Mouse (Mus musculus) kidney, adult 18-20 months (tissue): Measurements from ENCODE around the gene Suco.

Experiments used
- DNase-seq: peaks from one replicate; pipeline ENCODE4 v3.0.0; 2021

The Suco gene

DNA sequence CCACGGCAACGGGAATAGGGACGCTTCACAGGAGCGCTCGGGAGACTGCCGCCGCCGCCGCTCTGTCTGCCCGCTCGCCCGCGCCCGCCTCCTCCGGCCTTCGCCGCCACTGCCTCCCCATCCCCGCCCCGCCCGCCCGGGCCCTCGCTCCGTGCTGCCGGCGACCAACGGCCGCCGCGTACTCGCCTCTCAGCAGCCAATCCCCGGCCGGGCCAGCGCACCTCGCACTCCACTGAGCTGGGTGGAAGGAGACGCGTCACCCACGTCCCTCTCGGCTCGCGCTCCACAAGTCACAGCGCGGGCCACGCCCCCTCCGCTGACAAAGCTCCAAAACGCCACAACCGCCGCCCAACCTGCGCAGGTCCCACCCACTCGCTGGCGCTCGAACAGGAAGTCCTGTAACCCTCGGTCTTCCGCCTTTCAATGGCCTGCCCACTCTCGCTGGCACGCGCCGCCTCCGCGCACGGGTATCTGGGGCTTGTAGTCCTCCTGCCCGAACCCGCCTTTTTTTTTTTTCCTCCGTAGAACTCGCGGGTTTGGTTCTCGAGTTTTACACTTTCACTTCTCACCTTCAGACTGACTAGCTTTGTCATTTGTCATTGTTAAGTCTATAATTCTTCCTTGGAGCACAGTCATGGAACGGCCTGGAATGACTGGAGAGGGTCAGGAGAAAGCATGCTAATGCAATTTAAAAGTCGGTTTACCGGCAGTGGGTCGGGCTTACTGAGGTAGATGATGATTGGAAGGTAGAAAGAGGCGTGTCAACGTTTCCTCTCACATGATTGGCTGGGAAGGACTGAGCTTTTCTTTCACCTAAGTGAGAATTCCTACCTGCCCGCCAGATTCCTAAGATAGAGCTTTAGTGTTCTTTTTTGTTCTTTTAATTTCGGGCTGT is at the start of gene Suco:
Gene Suco, minus strand, starts transcription at position 130 of the 895 bp plus-strand sequence.
- DNase-seq: peak; percentile 99

DNA sequence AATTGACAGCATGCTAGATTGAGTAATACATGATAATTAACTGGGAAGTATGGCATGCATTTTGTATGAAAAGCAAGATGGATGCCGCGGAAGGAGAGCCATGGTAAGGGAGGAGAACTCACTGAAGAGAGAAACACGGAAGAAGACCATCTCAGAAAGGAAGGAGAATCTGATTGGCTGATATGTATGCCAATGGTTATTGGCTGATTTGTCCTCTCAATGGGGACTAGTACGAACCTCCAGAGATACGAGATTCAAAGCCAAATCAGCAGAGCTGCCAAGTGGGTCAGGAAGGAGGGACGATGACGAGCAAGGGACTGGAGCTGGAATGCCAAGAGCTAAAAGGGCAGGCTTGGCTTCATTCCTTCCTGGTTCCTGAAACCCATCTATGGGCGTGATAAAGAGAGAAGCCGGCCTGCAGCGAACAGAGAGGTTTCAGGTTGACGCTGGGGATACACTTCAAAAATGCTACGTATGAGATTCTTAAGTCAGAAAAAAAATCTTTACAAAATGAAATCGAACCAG is 48.9 kb upstream of the Suco start:
- DNase-seq: no peak

DNA sequence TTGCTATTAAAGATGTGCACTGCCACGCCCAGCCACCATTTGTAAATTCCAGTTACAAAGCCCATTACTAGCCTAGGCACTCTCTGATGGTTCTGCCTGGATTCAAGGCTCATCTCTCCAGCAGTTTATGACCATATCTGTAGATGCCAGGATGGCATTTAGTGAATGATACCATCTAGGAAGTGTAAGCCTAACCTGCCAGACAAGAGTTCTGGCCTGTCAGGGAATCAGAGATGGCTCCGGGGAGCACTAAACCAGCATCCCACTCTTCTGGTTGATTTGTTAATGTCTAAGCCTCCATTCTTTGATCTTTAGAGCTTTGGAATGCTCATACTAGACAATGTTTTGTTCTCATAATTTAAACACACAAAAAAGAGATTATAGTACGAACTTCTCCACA is 47.8 kb upstream of the Suco start:
- no peak for DNase-seq

DNA sequence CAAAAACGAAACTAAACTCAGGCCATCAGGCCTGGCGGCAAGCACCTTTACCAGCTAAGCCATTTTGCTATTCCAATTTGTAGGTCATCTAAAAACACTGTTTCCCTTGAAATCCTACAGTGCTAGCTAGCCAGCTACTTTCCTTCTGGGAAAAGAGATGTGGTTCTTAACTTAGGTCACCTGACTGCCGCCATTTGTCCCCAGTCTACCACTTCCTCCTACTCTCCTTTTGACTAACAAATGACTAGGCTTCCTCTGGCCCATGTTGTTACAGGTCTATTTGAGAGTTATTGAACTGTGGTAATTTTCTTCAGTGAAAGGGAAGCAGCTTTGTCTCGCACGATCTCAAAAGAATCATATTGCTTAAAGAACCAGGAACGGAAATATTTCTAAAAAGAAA is 45.4 kb upstream of the Suco start:
- no peak for DNase-seq

DNA sequence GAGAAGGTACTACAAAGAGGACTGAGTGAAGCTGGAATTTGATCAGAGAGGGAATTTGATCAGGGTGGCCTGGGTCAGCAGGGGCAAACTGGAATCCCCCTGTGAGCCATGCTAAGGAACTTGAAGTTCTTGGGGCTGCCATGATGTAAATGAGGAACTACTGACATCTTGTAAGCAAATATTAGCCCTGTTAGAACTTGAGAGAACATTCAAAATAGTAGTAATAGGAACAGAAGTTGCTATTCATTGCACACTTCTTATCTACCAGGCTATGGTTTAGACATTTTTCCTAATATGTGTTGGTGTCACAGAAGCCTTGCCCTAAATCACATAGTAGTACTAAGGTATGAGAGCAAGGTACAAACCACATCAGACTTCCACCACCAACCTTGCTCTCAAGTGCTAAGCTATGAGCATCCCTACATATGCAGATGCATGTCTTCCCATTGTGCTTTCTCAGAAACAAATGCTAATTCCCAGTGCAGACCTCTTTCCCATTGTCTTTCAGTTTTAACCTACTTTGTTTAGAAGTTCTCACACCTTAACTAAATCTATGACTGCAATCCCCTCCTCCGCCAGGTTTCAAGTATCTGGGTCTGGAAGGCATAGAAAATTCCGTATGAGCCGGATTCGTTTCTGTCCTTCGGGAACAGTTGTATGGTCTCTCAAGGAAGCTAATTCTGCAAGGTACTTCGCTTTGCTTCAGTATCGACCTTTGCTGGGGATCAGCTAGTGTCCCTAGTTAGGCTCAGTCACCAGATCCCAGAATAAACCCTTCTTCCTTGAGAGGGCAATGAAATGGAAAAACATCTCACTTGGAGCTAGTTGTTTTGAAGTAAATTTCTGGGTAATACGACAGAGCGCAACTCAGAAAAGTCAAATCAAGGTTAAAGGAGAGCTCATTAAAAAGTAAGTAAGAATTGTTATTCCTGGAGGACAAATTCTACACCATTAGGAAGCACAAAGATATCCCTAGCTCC is 44.3 kb upstream of the Suco start:
- no peak for DNase-seq

DNA sequence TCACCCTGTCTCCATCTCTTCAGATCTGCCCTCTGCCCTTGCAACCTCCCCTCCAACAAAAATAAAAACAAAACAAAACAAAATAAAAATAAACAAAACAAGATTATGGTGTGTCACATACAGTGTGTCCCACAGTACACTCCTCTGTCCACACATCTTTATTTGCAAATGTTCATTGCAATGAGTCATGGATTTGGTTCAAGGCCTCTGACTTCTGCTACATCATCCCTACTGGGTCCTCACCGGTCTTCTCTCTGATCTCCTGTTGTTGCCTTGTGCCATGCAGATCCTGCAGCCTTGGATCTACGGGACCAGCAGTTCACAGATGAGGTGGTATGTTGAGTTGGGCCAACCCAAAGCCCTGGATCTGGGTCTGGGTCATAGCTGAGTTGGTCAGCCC is 43.1 kb upstream of the Suco start:
- no peak for DNase-seq

DNA sequence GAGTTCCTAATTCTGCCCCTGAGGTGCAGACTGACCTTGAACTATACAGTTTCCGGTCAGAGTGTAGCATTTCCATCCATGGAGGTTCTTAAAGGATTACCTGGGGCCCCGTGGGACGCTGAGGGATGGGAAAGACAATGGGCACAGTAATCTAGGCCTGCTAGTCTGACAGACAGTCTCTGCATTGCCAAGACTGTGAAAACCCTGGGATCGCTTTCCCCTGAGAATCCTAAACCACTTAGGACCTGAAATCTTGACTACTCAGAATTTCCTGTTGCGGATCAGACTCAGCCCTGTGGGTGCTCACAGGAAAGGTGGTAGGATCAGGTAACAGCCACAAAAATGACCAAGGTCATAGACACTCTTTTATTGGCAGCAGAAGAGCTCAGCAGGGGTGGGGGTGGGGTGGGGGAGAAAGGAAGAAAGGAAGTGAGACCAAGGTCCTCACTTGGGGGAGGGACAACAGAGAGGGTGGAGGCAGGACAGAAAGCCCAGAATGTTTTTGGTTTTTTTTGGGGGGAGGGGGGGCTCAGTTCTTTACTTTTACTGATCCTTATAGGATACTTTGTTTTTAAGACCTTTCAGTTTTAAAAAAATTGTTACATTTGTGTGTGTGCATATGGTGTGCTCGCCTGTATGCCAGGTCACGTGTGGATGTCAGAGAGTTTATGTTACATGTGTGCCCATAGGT is 42.3 kb upstream of the Suco start:
- no peak for DNase-seq

DNA sequence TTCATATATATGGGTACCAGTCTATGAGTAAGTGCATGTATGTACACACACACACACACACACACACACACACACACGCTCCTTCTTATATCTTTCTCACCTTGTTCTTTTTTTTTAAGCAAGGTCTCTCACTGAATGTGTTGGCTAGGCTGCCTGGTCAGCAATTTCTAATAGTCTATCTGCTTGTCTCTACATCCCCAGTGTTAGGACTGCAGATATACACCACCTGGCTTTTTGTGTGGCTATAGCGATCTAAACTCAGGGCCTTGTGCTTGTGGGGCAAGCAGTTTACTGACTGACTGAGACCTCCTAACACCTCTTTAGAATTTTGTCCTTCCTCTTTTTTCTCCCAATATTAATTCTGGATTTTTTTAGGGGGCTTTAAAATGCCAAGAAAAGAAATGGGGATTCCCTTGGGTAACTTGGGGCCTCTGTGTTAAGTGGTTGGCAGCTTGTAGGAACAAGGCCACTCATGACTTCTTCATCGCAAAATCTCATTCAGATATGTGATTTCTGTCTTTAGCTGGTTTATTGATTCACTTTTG is 41.5 kb upstream of the Suco start:
- no peak for DNase-seq

DNA sequence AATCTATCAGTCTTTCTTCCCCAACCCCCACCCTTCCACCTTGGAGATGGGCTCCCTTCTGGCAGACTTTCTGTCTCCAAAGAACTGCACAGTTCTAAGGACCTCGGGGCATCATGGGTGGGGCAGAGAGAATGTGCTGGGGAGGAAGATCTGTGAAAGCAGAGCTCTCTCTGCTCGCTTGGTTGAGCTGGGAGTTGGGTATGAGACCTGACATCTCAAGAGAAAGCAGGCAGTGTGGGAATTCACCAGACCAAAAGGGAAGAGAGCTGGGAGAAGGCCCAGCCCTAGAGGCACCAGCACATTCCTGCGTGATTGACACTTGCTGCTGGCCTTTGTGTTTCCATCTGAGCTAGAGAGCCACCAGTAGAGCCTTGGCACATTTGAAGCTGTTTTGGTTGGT is 39.6 kb upstream of the Suco start:
- no peak for DNase-seq

DNA sequence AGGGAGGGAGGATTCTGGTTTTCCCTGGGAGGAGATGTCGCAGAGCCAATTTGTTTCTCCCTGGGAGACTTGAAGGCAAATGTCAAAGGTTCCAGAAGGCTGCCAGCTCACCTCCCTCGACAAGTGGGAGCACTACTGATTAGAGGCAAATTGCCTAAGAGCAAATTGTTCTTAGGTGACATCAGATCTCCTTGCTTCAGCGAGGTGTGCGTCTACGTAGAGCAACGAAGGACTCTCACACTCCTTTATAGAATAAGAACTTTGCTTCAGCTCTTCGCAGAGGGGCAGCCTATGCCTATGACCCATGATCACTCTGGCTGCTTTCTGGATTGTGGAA is 37.1 kb upstream of the Suco start:
- DNase-seq: no peak

DNA sequence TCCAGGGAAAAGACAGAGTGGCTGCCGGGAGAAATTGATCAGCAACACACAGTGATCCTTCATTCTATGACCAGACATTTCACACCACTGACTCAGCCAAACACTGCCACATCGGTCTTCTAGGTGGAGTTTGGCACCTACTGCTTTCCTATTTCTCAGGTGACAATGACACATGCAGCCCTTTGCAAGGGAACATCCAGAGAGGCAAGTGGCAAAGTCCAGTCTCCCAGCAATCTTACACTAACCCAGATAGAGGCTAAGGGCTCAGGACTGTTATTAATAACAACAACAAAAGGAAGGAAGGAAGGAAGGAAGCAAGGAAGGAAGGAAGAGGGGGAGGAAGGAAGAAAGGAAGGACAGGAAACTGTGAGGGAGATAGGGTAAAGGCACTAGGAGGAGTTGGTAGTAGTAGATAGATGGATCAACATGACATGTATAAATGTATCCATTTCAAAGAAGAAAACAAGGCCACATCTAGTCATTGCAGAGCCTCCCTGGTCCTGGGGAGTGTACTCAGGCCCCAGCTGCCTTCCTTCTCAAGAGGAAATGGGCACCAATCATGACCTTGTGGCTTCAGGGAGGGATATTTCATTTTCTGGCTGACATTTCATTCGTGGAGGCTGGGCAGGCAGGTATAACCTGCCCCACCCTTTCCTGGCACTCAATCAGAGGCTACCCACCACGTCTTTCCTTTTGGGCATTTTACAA is 36.6 kb upstream of the Suco start:
- no peak for DNase-seq

DNA sequence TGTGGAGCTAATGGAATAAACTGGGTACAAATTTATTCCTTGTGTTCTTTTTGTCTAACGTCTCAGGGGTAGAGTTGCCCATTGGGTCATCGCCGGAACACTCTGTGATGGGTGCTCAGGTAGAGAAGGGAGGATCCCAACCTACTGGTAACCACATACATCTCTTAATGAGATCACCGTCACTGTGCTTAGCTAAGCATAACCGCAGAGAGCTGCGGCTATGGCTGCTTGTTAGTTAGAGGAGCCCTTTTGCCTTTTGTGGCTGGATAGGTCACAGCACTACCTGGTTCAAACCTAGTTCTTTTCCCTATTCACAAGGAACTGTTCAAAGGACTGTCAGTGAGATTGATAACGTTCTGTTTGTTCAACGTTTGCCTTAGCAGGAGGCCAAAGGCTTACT is 32.6 kb upstream of the Suco start:
- DNase-seq: no peak

DNA sequence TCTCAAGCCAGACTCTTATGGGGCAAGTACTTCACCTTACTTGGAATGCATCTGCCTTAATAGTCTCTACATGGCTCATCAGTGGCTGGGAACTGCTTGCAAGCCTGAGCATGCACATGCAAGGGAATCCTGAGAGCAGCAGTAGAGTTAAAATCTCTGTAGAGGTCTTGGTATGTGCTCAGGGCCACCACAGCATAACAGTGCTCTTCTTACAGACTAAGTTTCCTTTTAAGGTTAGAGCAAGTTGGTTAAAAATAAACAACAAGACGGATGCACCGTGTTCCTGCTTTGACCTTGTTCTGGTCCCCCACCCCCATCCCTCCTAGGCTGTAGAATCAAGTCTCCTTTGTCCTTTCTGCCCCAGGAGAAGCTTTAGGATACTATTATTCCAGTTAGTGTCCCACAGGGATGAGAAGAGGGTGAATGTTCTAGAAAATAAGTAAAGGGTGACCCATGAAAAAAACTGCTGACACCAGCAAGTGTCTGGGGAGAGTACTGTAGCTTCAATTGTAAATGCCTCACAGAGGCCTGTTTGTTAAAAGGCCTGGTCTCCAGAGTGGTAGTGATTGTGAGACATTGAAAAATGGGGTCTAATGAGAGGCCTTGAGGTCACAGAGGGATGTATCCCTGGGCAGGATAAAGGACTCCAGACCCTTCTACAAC is 31.4 kb upstream of the Suco start:
- no peak for DNase-seq

DNA sequence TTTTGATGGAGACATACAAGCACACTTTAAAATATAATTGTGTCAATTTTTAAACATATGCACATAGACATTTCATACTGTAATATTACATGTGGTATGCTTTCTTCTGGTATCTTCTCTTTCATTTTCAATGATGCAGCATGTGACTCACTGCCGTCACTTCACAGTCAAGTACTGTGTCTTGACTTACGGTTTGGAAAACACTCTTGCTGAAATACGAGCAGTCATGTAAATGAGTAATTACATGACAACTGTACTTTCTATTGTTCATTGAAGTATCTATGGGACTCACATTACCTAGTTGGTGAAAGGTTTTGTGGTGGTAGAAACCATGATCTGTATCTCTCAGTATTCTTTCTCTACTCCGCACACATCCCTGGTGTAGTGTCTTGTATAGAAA is 30.6 kb upstream of the Suco start:
- DNase-seq: no peak

DNA sequence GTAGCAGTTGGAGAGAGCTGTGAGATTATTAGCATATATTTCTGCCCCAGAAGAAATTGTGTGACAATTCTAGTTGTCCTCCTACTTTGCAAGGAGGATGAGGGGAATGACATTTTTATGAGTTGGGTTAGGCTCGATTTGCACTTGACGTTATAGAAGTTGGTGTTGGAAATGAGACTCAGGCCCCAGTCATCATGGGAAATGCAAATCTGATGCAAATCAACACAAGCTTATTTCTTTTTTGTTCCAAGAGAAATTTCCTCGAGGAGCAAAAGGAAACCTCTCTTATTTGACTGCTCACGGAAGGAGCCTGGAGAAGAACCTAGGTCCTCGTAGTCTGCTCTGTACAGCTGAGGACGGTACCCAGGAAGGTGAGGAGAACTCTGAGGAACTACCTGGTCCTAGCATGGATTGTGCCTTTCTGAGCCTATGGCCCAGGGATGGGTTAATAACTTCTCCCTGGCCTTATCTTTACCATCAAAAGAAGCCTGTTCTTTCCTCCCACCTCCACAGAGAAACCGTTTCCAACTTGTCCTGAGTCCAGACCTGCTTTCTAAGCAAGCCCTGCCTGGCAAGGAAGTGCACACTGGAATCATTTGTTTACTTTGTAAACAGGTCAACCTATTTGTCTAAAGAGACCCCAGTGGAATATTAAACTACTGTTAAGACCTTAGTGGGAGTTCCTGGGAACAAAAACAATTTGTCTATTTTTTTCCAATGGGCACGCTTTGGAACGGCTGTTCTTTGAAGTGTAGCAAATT is 26.4 kb upstream of the Suco start:
- no peak for DNase-seq

DNA sequence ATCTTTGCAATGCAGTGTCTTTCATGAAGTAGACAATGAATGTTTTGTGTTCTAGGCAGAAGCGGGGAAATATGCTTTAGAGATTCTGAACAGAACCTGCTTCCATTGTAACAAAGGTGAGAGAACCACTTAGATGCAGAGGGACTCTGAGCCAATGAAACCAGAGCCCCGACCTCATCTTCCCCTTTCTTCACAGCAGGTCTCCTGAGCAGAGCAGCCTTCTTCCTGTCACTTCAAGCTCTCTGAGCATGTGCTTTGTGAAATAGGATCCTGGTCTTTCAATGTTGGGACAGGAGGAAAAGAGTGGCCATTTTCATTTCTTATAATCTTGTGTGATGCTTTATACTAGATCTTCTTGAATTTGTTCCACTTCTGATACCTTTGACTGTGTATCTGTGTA is 23.6 kb upstream of the Suco start:
- DNase-seq: no peak

DNA sequence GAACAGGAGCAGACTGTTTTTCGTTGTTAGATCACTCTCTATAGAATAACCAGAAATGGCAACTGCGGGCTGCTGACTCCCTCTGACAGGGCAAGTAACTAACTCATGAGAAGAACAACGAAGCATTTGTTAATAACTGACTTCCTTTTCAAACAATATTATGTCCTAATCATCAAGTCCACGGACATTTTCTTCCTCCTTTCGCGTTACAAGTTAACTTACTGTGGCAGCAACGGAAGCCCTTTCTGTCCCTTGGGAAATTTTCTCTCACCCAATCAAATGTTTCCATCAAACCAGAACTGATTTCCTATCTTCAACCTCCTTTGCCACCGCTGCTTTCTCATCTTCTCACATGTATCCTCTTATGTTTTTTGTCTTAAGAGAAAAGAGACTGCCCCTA is 20.8 kb upstream of the Suco start:
- no peak for DNase-seq

DNA sequence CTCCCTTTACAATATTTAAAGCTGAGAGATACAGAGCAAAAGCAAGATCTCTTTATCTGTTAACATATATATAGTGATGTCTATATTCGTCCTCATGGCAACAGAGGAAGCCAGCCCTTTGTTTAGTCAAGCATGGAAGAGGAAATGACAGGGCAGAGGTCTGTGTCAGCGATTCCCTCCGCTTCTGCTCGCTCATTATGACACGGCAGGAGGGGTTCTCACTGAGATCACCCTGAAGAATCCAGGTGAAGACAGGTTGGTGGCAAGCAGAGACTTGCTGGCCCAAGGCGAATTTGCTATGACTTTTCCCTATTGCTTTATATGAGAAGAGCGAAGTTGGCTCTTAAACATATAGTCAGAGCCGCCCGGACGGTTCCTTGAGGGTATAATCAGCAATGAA is 19.6 kb upstream of the Suco start:
- no peak for DNase-seq

DNA sequence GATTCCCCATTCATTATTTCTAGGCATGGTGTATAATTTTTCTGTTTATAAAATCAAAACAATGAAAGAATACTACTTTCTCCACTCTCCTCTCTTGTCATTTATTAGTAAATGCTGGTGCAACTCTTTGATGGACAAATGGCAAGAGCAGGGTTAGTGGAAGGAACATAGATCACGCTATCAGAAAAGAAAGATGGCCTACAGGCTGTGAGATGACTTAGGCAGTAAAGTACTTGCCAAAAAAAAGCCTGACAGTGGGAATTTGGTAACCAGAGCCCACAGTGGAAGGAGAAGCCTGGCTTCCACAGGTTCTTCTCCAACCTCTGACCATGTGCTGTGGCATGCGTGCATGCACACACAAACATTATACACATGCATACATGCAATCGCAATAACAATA is 18.5 kb upstream of the Suco start:
- DNase-seq: no peak

DNA sequence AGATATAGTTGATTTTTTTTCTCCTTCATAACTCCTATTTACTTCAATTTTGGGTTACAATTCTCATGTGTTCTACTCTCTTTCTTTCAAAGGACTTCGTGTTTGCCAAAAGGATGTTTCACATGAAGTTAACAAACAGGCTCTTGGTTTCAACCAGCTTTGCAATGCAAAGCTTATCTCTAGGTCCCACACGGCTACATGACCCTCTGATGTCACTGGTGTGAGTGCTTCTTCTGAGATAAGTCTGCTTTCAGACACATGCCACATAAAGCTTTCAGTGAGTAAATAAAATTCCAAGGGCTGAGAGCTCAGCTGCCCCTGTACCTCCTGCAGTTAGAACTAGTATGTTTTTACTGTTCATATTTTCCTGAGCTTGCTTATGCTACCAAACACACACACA is 18.1 kb upstream of the Suco start:
- no peak for DNase-seq

DNA sequence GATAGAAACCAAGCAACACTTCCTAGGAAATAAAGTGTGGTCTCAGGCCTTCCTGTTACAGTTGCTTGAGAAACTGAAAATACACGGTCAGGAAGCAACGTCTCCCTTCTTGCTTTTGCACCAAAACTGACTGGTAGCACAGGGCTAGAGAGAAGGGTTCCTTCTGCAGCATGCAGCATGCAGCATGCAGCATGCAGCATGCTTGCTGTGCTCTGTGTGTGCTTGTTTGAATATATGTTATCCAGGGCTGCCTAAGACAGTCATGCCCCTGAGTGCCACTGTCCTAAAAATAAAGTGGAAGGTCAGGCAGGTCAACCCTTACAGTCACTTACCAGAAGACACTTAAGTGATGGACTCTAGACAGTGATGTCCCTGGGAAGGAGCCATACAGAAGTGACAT is 17.6 kb upstream of the Suco start:
- no peak for DNase-seq
